Mouse (Mus musculus) neural tube, embryonic 15.5 days (tissue): ENCODE data around the gene Gm44511. TPM values are rescaled to one million over a fixed set of nuclear protein-coding genes. Genes with fewer than 3 reads are reported as not detected.
"Not testable (repeated sequence)": the region's sequence is repeated elsewhere in the genome, so short reads cannot be mapped to it uniquely, and the experiment has no call there.

Experiments used
- ATAC-seq: fragments of 200-750 bp; cut with Nextera tagmentation; 2 replicates; pipeline ENCODE4 v1.8.0; 2017; ENCODE audit warnings: mild to moderate bottlenecking, moderate TSS enrichment, moderate library complexity; ENCODE audit not compliant: low FRiP score
- H3K27ac ChIP-seq: fragments of 300-500 bp; sonication (generic); replicated peaks from 2 replicates; pipeline ENCODE4 v1.5.1; 2015; ENCODE audit warnings: mild to moderate bottlenecking, inconsistent platforms
- H3K27me3 ChIP-seq: fragments of 300-500 bp; sonication (generic); replicated peaks from 2 replicates; pipeline ENCODE4 v1.6.1; 2015; ENCODE audit warnings: inconsistent platforms
- H3K36me3 ChIP-seq: fragments of 300-500 bp; sonication (generic); 2 replicates; pipeline ENCODE4 v1.6.1; 2015; ENCODE audit warnings: inconsistent platforms
- H3K4me1 ChIP-seq: fragments of 300-500 bp; sonication (generic); 2 replicates; pipeline ENCODE4 v1.6.1; 2015; ENCODE audit warnings: inconsistent platforms
- H3K4me2 ChIP-seq: fragments of 300-500 bp; sonication (generic); 2 replicates; pipeline ENCODE4 v1.6.1; 2015; ENCODE audit warnings: inconsistent platforms, mild to moderate bottlenecking, moderate library complexity
- H3K4me3 ChIP-seq: fragments of 300-500 bp; sonication (generic); replicated peaks from 2 replicates; pipeline ENCODE4 v1.5.1; 2015; ENCODE audit warnings: mild to moderate bottlenecking, inconsistent platforms
- H3K9ac ChIP-seq: fragments of 300-500 bp; sonication (generic); replicated peaks from 2 replicates; pipeline ENCODE4 v1.6.1; 2015; ENCODE audit warnings: mild to moderate bottlenecking, inconsistent platforms
- H3K9me3 ChIP-seq: fragments of 300-500 bp; sonication (generic); replicated peaks from 2 replicates; pipeline ENCODE4 v1.6.1; 2016; ENCODE audit warnings: inconsistent platforms
- WGBS: fragments of 180-500 bp; shearing (Covaris S2); methylation state at CpG from one replicate; pipeline ENCODE4 v1.1.7; 2015; ENCODE audit warnings: mixed read lengths; 5-methylcytosine and 5-hydroxymethylcytosine counted together
- polyA plus RNA-seq: library from polyadenylated mRNA; unstranded; fragments of >200 nt; fragmentation: Nextera tagmentation; extraction: Ambion mirVana; gene quantifications from 2 replicates; pipeline ENCODE4 v1.2.1, GENCODE M21; 2015

Gene Gm44511
- polyA plus RNA-seq, 1 experiment from 2014 or later: not detected

- H3K36me3 ChIP-seq, H3K4me1 ChIP-seq, H3K4me3 ChIP-seq, H3K27me3 ChIP-seq, H3K9ac ChIP-seq, H3K9me3 ChIP-seq: not testable (repeated sequence)
- ATAC-seq: 0 out of 2 replicates have a peak, but pooled peaks have one; percentile 19
- H3K4me2 ChIP-seq: 0 out of 2 replicates have a peak overlapping the region, but pooled peaks have one; percentile 2
- WGBS: 59% methylated on average over 6 of the region's 6 CpGs
- peak overlapping the region; percentile 70 for H3K27ac ChIP-seq
These were observed 59.4 kb downstream of the Gm44511 start for GRCm38 (mm10) chr6:128766486-128767254.

GRCm38 (mm10) chr6:128765211-128765610, 60.9 kb downstream of the Gm44511 start:
- no peak for ATAC-seq
- H3K4me2 ChIP-seq: no peak overlapping the region
- H3K4me3 ChIP-seq: no peak overlapping the region
- H3K4me1 ChIP-seq: peaks cover 13% of the 10 kb centered on the region
- 96% methylated on average over 1 of the region's 1 CpGs for WGBS
- no peaks in the 10 kb centered on the region for H3K9me3 ChIP-seq
- H3K9ac ChIP-seq: no peak overlapping the region
- H3K36me3 ChIP-seq: no peaks in the 10 kb centered on the region
- no peak overlapping the region for H3K27ac ChIP-seq
- no peaks in the 10 kb centered on the region for H3K27me3 ChIP-seq

- WGBS: 16% methylated on average over 5 of the region's 5 CpGs
- H3K9me3 ChIP-seq: no peaks in the 10 kb centered on the region
- peak overlapping the region; percentile 81 for H3K27ac ChIP-seq
These were observed 61.5 kb downstream of the Gm44511 start for GRCm38 (mm10) chr6:128764598-128764997.

GRCm38 (mm10) chr6:128763736-128764523, 62.2 kb downstream of the Gm44511 start:
- H3K4me2 ChIP-seq: peak overlapping the region; percentile 72
- peak overlapping the region; percentile 90 for H3K27ac ChIP-seq
- H3K4me1 ChIP-seq: peaks cover 16% of the 10 kb centered on the region
- H3K9ac ChIP-seq: peak overlapping the region; percentile 61
- H3K9me3 ChIP-seq: no peaks in the 10 kb centered on the region
- ATAC-seq: peak; percentile 87
- peak overlapping the region; percentile 53 for H3K4me3 ChIP-seq
- no peaks in the 10 kb centered on the region for H3K27me3 ChIP-seq
- no peaks in the 10 kb centered on the region for H3K36me3 ChIP-seq
- 2% methylated on average over 30 of the region's 30 CpGs for WGBS

More at GRCm38 (mm10) chr6:128764598-128764997, 61.5 kb downstream of the Gm44511 start:
- Histone ChIP-seq H3K4me2 (peak overlapping the region; percentile 52), H3K27me3 (no peaks in the 10 kb centered on the region), H3K9ac (peak overlapping the region; percentile 53), H3K4me3 (peak overlapping the region; percentile 53), H3K36me3 (no peaks in the 10 kb centered on the region), H3K4me1 (peaks cover 14% of the 10 kb centered on the region)
- no peak for ATAC-seq

- peak overlapping the region; percentile 61; the same call in 1 of the 2 replicates for H3K9ac ChIP-seq
These were observed 63.0 kb downstream of the Gm44511 start for GRCm38 (mm10) chr6:128762892-128763670.

GRCm38 (mm10) chr6:128761144-128761540, 65.0 kb downstream of the Gm44511 start:
- peak overlapping the region; percentile 40 for H3K9ac ChIP-seq
- H3K27me3 ChIP-seq: no peaks in the 10 kb centered on the region
- H3K4me2 ChIP-seq: peak overlapping the region; percentile 57
- peak overlapping the region; percentile 95 for H3K27ac ChIP-seq
- 41% methylated on average over 5 of the region's 5 CpGs for WGBS
- H3K9me3 ChIP-seq: no peaks in the 10 kb centered on the region
- H3K36me3 ChIP-seq: no peaks in the 10 kb centered on the region
- H3K4me3 ChIP-seq: peak overlapping the region; percentile 65
- H3K4me1 ChIP-seq: peaks cover 16% of the 10 kb centered on the region
- ATAC-seq: no peak

More at GRCm38 (mm10) chr6:128762892-128763670, 63.0 kb downstream of the Gm44511 start:
- H3K4me2 ChIP-seq: peak overlapping the region; percentile 72
- not testable (repeated sequence) for H3K9me3 ChIP-seq, ATAC-seq, H3K27me3 ChIP-seq, H3K36me3 ChIP-seq
- 78% methylated on average over 10 of the region's 10 CpGs for WGBS
- peak overlapping the region; percentile 90 for H3K27ac ChIP-seq
- peaks cover 16% of the 10 kb centered on the region for H3K4me1 ChIP-seq
- peak overlapping the region; percentile 53 for H3K4me3 ChIP-seq

- Histone ChIP-seq H3K4me1 (peaks cover 16% of the 10 kb centered on the region), H3K9ac (peak overlapping the region; percentile 69), H3K4me2 (peak overlapping the region; percentile 57), H3K4me3 (peak overlapping the region; percentile 65), H3K27ac (peak overlapping the region; percentile 95)
- peak; percentile 84 for ATAC-seq
- under 1% methylated on average over 44 of the region's 44 CpGs for WGBS
- H3K36me3 ChIP-seq, H3K9me3 ChIP-seq, H3K27me3 ChIP-seq: not testable (repeated sequence)
These were observed 65.5 kb downstream of the Gm44511 start for GRCm38 (mm10) chr6:128760416-128761143.

GRCm38 (mm10) chr6:128760016-128760415, 66.1 kb downstream of the Gm44511 start:
- Histone ChIP-seq H3K4me2 (peak overlapping the region; percentile 44), H3K4me1 (peaks cover 16% of the 10 kb centered on the region), H3K9ac (peak overlapping the region; percentile 69), H3K4me3 (peak overlapping the region; percentile 65), H3K27ac (peak overlapping the region; percentile 95)
- H3K9me3 ChIP-seq, H3K27me3 ChIP-seq, H3K36me3 ChIP-seq: not testable (repeated sequence)
- WGBS: under 1% methylated on average over 22 of the region's 22 CpGs
- peak; percentile 64 for ATAC-seq

- Histone ChIP-seq H3K36me3 (no peaks in the 10 kb centered on the region), H3K4me1 (peaks cover 16% of the 10 kb centered on the region), H3K27ac (peak overlapping the region; percentile 69), H3K4me3 (peak overlapping the region; percentile 65; the same call in 1 of the 2 replicates), H3K4me2 (peak overlapping the region; percentile 38), H3K9ac (no peak overlapping the region), H3K9me3 (no peaks in the 10 kb centered on the region), H3K27me3 (no peaks in the 10 kb centered on the region)
- WGBS: 69% methylated on average over 5 of the region's 5 CpGs
- ATAC-seq: no peak
These were observed 66.7 kb downstream of the Gm44511 start for GRCm38 (mm10) chr6:128759221-128759950.

GRCm38 (mm10) chr6:128755402-128755763, 70.7 kb downstream of the Gm44511 start:
- H3K4me3 ChIP-seq, H3K27ac ChIP-seq, H3K36me3 ChIP-seq, H3K4me1 ChIP-seq, ATAC-seq, H3K4me2 ChIP-seq, H3K9me3 ChIP-seq, H3K9ac ChIP-seq, H3K27me3 ChIP-seq: not testable (repeated sequence)
- WGBS: 60% methylated on average over 4 of the region's 4 CpGs
